Mouse (Mus musculus): ENCODE data around the gene Usp48. TPM values are rescaled to one million over a fixed set of nuclear protein-coding genes. Genes with fewer than 3 reads are reported as not detected.
A peak's percentile ranks its signal among the peaks of the same experiment; 100 is the strongest.

Usp48 gene
- polyA plus RNA-seq, 1 experiment from 2014 or later = 72.4 TPM

DNA sequence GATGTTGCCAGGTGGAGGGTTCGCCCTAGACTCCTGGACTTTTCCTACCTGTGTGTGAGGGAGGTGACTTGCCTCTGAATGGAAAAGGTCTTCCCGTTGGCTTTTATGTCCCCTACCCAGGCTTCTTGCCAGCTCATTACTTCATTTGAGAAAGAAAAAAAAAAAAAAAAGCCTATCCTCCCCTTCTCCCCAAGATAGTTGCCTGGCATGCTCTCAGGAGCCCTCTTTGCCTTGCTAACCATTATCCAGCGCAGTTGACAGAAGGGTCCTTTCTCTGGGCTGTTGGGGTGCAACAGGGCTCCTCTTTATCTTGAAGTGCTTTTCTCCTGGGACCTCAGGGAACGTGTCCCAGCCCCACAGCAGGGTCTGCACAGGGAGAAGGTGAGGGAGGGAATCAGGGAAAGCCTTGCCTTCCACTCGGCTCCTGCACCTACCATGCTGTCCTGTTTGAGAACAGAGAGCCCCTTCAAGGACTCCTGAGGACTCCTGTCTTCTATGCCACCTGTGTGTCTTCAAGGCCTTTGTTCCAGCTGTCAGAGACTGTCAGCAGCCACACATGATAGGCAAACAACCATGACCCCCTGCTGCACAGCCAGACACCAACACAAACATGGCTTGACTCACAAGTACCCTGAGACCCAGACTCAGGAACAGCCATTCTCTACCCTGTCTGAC lies 72.9 kb downstream of the Usp48 start:
- no peak for DNase-seq (ENCODE audit: low spot score)
- Histone ChIP-seq H3K27me3 (ENCODE audit: low read depth, poor library complexity, severe bottlenecking) (peaks cover 59% of the 10 kb centered on the region), H3K9me3 (replicated peaks) (no peaks in the 10 kb centered on the region), H3K4me1 (peaks cover 38% of the 10 kb centered on the region), H3K27ac (replicated peaks) (no peak overlapping the region), H3K36me3 (no peaks in the 10 kb centered on the region), H3K4me3 (no peak overlapping the region)
- WGBS = 73% methylated on average over 5 of the region's 5 CpGs

DNA sequence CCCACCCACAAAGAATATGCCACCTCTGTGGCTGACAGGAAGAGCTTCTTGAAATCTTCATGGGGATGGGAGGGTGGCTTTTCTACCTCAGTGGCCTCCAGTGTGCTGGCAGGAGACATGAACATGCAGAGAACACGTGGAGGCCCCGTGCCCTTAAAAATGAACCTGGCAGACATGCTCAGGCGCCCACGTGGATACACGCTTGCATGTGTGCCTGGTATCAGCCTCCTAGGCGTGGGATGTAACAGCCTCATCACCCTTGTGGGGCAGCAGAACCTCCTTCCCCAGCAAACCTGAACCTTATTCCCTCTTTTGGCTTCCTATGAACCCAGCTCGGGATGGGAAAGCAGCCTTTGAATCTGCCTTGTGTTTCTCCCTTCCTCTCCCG lies 73.4 kb downstream of the Usp48 start:
- Histone ChIP-seq H3K9me3 (replicated peaks) (no peaks in the 10 kb centered on the region), H3K27ac (replicated peaks) (no peak overlapping the region), H3K27me3 (ENCODE audit: low read depth, poor library complexity, severe bottlenecking) (peaks cover 59% of the 10 kb centered on the region), H3K4me1 (peaks cover 33% of the 10 kb centered on the region), H3K4me3 (no peak overlapping the region), H3K36me3 (no peaks in the 10 kb centered on the region)
- WGBS = 77% methylated on average over 8 of the region's 8 CpGs
- no peak for DNase-seq (ENCODE audit: low spot score)

DNA sequence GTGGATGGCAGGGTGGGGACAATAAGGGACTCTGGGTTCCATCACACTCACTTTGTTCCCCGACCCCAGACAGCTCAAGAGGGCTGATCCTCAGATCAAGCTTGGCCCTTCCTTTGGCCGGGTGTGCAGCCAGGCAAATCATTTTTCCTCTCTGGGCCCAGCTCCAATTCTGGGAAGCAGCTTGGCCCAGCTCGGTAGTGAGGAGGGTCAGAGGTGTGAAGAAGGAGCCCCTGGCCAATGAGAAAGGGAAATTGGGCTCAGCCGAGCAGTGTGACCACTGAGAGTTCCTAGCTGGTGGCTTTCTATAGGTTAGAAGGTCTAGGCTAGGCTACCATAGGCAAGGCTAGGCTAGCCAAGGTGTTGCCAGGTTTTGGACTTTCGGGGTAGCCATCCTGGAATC lies 74.2 kb downstream of the Usp48 start:
- Histone ChIP-seq H3K4me1 (peaks cover 30% of the 10 kb centered on the region), H3K27me3 (ENCODE audit: low read depth, poor library complexity, severe bottlenecking) (peaks cover 57% of the 10 kb centered on the region), H3K4me3 (no peak overlapping the region), H3K27ac (replicated peaks) (no peak overlapping the region), H3K9me3 (replicated peaks) (no peaks in the 10 kb centered on the region), H3K36me3 (no peaks in the 10 kb centered on the region)
- DNase-seq (ENCODE audit: low spot score) = no peak
- 56% methylated on average over 5 of the region's 5 CpGs for WGBS

DNA sequence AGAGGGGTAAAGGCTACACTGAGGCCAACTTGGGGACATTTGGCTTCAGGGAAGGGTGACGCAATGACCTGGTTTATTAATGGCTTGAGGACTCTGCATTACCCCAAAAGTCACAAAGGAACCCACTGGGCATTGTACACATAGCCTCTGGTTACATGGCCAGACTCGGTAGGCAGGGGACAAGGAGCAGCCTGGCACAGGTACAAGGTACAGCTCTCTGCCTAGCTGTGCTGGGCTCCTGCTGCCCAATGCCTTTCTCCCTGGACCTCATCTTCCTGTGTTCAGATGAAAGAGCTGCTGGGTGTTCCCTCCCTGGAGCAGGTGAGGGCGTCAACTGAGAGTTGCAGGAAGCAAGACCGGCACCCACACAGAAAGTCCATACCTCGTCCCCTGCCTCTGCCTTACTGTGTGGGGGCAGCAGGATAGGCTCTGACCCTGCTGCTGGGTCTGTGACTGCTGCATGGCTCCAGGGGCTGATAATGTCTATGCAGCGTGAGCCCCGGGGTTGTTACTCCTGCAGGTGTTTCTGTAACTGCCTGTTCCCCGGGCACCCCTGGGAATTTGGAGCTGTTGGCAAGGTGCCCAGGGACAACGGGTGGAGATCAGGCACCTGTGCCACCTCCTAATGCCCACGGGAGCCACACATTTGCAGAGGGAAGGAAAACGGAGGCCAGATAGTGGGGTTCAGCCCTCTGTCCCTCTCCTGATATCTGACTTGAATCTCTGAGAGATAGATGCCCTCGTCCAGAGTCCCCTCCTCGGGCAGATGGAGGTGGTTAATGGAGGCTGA lies 78.4 kb downstream of the Usp48 start:
- H3K4me1 ChIP-seq = peaks cover 20% of the 10 kb centered on the region
- no peak for DNase-seq (ENCODE audit: low spot score)
- WGBS = 82% methylated on average over 13 of the region's 13 CpGs

DNA sequence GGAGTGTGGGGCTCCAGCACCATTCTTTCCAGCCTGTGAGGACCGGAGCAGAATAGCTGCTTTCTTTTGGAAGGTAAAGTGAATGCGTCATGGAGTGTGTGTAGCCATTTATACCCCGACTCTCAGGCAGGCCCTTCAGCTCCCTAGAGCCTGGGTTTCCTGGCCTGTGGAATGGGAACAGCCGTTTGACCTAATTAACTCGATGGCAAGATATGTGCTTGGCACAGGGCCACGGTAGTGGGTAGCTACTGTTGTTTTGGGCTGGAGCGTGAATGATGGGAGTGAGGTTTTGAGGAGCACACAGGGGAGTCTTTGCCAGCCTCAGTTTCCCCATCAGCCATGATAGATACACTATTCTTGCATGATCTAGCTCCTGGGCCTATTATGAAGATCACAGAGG lies 82.0 kb downstream of the Usp48 start:
- 80% methylated on average over 7 of the region's 7 CpGs for WGBS
- Histone ChIP-seq H3K27ac (replicated peaks) (no peak overlapping the region), H3K4me3 (no peak overlapping the region), H3K27me3 (ENCODE audit: low read depth, poor library complexity, severe bottlenecking) (peaks cover 35% of the 10 kb centered on the region), H3K9me3 (replicated peaks) (no peaks in the 10 kb centered on the region), H3K4me1 (peaks cover 13% of the 10 kb centered on the region), H3K36me3 (no peaks in the 10 kb centered on the region)
- no peak for DNase-seq (ENCODE audit: low spot score)

More for the DNA sequence above, 78.4 kb downstream of the Usp48 start:
- peaks cover 18% of the 10 kb centered on the region for H3K27me3 ChIP-seq (ENCODE audit: low read depth, poor library complexity, severe bottlenecking)
- H3K9me3 ChIP-seq (replicated peaks) = no peaks in the 10 kb centered on the region
- H3K27ac ChIP-seq (replicated peaks) = no peak overlapping the region
- H3K4me3 ChIP-seq = no peak overlapping the region
- no peaks in the 10 kb centered on the region for H3K36me3 ChIP-seq

DNA sequence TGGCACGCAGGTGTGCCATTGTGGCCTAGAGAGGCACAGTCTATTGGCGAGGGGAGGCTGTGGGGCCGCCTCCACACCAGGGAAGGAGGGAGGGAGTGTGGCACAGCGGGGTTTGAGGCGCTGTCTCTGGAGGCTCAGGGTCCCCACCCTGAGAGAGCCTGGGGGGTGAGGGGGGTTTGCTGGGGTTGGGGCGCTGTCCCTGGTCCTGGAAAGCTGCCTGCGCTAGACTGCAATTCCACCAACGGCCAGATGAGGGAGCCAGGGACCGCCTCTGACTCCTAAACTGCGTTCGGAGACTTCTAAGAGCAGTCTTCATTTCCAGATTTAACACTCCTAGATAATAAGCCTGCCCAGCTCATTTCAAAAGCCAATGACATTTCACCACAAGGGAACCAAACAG lies 82.5 kb downstream of the Usp48 start:
- DNase-seq (ENCODE audit: low spot score) = peak; percentile 78
- H3K4me1 ChIP-seq = peaks cover 18% of the 10 kb centered on the region
- no peak overlapping the region for H3K4me3 ChIP-seq
- H3K27ac ChIP-seq (replicated peaks) = no peak overlapping the region
- 6% methylated on average over 11 of the region's 11 CpGs for WGBS
- peaks cover 40% of the 10 kb centered on the region for H3K27me3 ChIP-seq (ENCODE audit: low read depth, poor library complexity, severe bottlenecking)
- no peaks in the 10 kb centered on the region for H3K36me3 ChIP-seq
- H3K9me3 ChIP-seq (replicated peaks) = no peaks in the 10 kb centered on the region

DNA sequence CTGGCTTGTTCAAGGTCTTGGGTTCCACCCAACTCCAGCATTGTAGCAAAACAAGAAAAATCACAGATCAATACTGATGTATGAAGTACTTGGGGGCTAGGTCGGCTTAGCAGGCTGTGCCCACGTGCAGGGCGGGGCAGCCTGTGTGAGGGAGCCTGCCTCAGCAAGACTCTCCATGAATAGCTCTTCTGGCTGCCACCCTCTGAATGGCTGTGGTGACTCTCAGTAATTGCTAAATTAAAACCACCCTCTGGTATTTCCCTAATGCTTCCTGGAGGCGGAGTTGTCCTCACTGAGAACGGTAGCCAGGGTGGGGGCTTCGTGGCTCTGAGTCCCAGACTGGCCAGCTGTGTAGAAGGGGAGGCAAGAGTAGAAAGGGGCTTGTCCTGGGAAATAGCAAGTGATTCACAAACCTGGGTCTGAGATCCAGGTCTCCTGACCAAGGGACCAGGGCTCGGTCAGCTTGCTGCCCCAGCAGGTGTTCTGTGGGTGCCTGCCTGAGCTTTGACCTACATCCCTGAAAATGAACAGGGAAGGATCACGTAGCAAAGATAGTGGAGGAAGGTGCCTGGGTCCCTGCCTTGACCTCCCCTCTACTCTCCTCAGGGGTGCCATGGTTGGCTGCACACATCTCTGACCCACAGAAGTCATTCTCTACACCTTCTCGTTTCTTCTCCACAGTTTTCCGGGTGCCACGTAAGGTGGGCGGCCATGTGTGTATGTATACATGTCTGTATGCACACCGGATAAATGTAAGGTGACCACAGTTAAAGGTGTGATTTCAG lies 83.3 kb downstream of the Usp48 start:
- Histone ChIP-seq H3K27me3 (ENCODE audit: low read depth, poor library complexity, severe bottlenecking) (peaks cover 48% of the 10 kb centered on the region), H3K27ac (replicated peaks) (no peak overlapping the region), H3K4me1 (peaks cover 26% of the 10 kb centered on the region), H3K36me3 (no peaks in the 10 kb centered on the region), H3K9me3 (replicated peaks) (no peaks in the 10 kb centered on the region), H3K4me3 (no peak overlapping the region)
- 64% methylated on average over 13 of the region's 13 CpGs for WGBS
- no peak for DNase-seq (ENCODE audit: low spot score)

DNA sequence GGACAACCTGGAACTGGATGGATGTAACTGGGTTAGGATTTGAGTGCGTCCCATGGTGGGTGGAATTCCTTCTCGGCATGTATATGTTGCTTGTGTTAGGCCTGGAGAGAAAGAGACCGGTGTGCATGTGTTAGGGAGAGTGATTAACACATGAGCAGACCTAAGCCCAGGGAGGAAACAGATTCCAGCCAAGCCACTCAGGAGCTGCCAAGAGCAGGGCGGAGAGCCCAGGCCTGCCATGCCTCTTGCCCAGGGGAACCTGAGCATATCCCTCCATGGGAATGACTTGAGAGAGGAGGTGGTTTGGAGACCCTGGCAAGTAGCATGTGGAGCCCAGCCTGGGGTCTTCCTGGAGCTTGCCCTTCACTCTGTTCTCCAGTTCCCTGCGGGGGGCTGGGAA lies 84.4 kb downstream of the Usp48 start:
- Histone ChIP-seq H3K9me3 (replicated peaks) (no peaks in the 10 kb centered on the region), H3K27ac (replicated peaks) (no peak overlapping the region), H3K36me3 (no peaks in the 10 kb centered on the region), H3K4me3 (no peak overlapping the region), H3K27me3 (ENCODE audit: low read depth, poor library complexity, severe bottlenecking) (peaks cover 59% of the 10 kb centered on the region), H3K4me1 (peaks cover 35% of the 10 kb centered on the region)
- WGBS = 84% methylated on average over 5 of the region's 5 CpGs
- no peak for DNase-seq (ENCODE audit: low spot score)

DNA sequence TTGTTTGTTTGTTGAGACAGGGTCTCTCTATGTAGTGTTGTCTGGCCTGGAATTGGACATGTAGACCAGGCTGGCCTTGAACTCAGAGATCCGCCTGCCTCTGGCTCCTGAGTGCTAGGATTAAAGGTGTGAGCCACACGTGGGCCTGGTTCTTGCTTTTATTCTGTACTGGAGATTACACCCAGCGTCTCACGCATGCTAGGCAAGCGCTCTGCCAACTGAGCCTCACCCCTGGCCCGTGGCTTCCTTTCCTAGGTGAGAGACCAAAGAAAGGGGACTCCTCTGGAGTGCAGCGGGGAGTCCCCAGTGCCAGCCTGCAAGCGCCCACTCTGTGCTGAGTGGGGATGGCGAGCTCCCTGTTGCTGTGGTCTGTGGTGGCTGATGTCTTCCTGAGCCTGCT lies 85.0 kb downstream of the Usp48 start:
- no peaks in the 10 kb centered on the region for H3K36me3 ChIP-seq
- no peak overlapping the region for H3K27ac ChIP-seq (replicated peaks)
- peaks cover 36% of the 10 kb centered on the region for H3K4me1 ChIP-seq
- 78% methylated on average over 9 of the region's 9 CpGs for WGBS
- no peak for DNase-seq (ENCODE audit: low spot score)
- no peak overlapping the region for H3K4me3 ChIP-seq
- no peaks in the 10 kb centered on the region for H3K9me3 ChIP-seq (replicated peaks)
- peaks cover 65% of the 10 kb centered on the region for H3K27me3 ChIP-seq (ENCODE audit: low read depth, poor library complexity, severe bottlenecking)

DNA sequence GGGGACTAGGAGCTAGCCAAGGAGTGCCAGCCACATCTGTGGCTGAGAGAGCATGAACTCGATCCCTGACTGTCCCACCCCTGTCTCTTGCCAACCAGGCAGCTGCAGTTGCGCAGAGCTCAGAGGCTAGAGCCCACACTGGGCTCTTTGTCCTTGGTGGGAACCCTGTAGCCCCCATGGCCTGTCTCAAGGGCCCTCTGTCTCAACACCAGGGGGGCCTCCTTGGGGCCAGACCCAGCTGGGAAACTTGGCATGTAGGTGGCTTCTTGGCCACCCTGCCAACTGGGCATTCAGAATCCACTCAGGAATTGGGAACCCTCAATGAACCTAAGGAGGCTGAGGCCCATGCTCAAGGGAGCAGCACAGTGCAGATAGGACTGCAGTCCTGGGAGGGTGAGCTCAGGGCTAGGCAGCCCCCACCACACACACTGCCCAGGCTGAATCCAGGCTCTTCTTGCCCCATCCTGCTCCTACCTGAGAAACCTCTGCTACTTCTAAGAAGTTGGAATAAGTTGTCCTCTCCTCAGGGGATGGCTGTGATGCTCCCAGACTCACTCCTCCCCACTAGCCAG lies 86.5 kb downstream of the Usp48 start:
- Histone ChIP-seq H3K27me3 (ENCODE audit: low read depth, poor library complexity, severe bottlenecking) (peaks cover 80% of the 10 kb centered on the region), H3K4me3 (no peak overlapping the region), H3K36me3 (no peaks in the 10 kb centered on the region), H3K9me3 (replicated peaks) (no peaks in the 10 kb centered on the region), H3K27ac (replicated peaks) (peak overlapping the region; percentile 73), H3K4me1 (peaks cover 36% of the 10 kb centered on the region)
- WGBS = 76% methylated on average over 2 of the region's 2 CpGs
- DNase-seq (ENCODE audit: low spot score) = no peak

DNA sequence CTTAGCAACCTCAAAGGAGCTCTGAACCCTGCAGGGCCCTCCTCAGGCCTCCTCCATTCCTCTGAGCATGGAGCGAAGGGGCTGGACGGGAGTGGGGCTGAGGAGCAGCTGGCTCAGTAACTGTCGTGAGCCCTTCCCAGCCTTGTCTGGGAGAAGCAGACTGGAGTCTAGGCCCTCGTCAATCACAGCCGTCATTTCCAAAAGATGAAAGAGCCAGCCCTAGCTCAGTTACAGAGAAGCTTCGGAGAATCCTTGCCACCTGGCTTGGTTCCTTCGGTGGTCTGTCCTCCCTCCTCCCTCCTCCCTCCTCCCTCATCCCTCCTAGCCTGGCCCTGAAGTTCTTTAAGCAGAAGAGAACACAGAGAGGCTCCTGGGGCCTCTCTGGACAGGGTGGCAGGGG lies 87.2 kb downstream of the Usp48 start:
- WGBS = 26% methylated on average over 7 of the region's 7 CpGs
- Histone ChIP-seq H3K36me3 (no peaks in the 10 kb centered on the region), H3K4me3 (no peak overlapping the region), H3K4me1 (peaks cover 36% of the 10 kb centered on the region), H3K27ac (replicated peaks) (peak overlapping the region; percentile 73), H3K9me3 (replicated peaks) (no peaks in the 10 kb centered on the region), H3K27me3 (ENCODE audit: low read depth, poor library complexity, severe bottlenecking) (peaks cover 86% of the 10 kb centered on the region)
- DNase-seq (ENCODE audit: low spot score) = no peak

DNA sequence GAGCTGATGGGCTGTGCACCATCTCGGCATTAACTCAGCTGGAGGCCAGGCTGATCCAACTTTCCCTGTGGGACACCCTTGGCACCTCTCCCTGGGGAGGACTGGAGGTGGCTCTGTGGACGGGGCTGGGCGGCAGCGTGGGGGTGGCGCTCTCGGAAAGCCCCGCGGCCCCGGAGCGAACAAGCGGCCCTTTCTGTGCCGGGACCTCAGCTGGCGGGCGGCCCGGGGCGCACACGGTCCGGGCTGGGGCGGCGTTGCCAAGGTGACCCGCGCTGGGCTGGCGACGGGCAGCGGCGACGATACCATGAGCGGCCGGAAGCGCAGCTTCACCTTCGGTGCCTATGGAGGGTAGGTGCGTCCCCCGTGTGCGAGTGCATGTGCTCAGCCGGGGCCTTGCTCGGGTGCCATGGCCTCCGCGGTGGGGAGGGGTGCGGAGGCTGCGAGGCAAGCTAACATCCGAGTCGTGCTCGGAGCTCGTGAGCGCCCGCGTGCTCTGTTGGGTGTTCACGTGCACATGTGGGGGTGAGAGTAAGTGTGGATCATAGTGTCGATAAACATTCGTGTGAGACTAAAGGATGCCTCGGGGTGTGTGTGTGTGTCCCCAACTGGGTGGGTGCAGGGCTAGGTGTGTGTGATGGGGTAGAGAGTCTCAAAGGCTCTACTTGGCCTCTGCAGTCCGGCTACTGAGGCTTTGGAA lies 88.0 kb downstream of the Usp48 start:
- no peaks in the 10 kb centered on the region for H3K9me3 ChIP-seq (replicated peaks)
- H3K36me3 ChIP-seq = no peaks in the 10 kb centered on the region
- peaks cover 33% of the 10 kb centered on the region for H3K4me1 ChIP-seq
- peak overlapping the region; percentile 73 for H3K27ac ChIP-seq (replicated peaks)
- peak overlapping the region; percentile 53 for H3K4me3 ChIP-seq
- H3K27me3 ChIP-seq (ENCODE audit: low read depth, poor library complexity, severe bottlenecking) = peaks cover 92% of the 10 kb centered on the region
- WGBS = 6% methylated on average over 50 of the region's 52 CpGs
- DNase-seq (ENCODE audit: low spot score) = peak; percentile 39
